Mouse (Mus musculus): ENCODE data around the gene Cbx5. TPM values are rescaled to one million over a fixed set of nuclear protein-coding genes. Genes with fewer than 3 reads are reported as not detected.
A peak's percentile ranks its signal among the peaks of the same experiment; 100 is the strongest.
"Not testable (repeated sequence)": the region's sequence is repeated elsewhere in the genome, so short reads cannot be mapped to it uniquely, and the experiment has no call there.

The Cbx5 gene
- total RNA-seq (2021): 100 to 1,000 TPM; 180 to 183 TPM

DNA sequence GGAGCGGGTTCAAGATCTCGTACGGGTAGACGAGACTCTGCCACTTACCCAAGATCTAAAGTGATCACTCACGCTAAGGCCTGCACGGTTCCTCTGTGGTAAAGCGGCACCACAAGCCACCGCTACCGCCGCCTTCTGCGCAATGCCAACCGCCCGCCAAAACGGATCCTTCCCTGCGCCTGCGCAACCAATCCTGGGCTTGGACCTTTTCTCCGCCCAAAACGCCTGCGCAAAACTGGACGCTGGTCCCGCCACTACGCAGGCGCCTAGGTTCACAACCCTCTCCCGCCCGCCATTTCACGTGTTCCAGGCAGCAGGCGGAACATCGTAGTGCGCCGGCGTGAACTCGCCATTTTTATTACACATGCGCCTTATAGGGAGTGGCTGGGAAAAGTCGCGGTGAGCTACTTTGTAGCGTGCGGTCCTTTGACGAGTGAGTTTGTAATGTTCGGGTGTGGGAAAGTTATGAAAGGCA, at the start of gene Cbx5:
Cbx5 (minus strand) TSS at position 132 of the 475 bp plus-strand sequence.
- peak; percentile 87 to 91 for DNase-seq (ENCODE audit: extremely low spot score in 1 of 2, low spot score in 1 of 2)

GRCm38 (mm10) chr15:103285778-103286417, 46.3 kb upstream of the Cbx5 start:
- no peak for DNase-seq (ENCODE audit: extremely low spot score in 1 of 2, low spot score in 1 of 2)

DNA sequence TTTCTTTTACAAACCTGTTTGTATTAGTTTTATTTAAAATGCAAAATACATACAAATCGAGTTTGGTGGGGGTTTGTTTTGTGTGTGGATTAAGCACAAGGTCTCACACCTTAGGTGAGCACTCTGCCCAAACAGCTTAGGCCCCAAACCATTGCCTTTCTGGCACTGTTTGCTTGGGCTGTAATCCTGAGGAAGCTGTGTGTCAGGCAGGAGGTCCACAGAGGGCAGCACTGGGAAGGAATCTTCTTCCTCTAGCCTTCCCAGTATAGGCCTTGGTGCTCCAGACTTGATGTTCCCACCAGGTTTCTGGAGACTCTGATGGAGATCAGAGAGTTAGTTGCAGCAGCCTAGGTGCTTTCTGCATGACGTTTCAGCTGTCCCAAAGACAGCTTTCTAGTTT, 45.0 kb upstream of the Cbx5 start:
- no peak for DNase-seq (ENCODE audit: extremely low spot score in 1 of 2, low spot score in 1 of 2)

DNA sequence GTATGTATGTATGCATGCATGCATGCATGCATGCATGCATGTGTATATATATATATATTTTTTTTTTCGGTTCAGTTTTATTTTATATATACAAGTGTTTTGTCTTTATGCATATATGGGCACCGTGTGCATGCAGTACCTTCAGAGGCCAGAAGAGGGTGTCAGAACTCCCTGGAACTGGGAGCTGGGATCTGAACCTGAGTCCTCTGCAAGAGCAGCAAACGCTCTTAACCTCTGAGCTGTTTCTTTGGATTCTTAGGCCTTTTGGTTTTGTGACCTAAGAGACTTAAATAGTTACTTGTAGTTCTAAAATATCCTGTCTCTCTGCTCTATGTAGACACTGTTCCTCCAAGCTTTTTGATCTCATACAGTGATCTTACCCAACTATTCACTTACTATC, 44.5 kb upstream of the Cbx5 start:
- DNase-seq (ENCODE audit: extremely low spot score in 1 of 2, low spot score in 1 of 2): peak in 1 of 2 experiments; percentile 47

- no peak for DNase-seq (ENCODE audit: extremely low spot score in 1 of 2, low spot score in 1 of 2)
Measured at GRCm38 (mm10) chr15:103281465-103282205, 42.0 kb upstream of the Cbx5 start.

GRCm38 (mm10) chr15:103280817-103281464, 41.3 kb upstream of the Cbx5 start:
- DNase-seq (ENCODE audit: extremely low spot score in 1 of 2, low spot score in 1 of 2): no peak

DNA sequence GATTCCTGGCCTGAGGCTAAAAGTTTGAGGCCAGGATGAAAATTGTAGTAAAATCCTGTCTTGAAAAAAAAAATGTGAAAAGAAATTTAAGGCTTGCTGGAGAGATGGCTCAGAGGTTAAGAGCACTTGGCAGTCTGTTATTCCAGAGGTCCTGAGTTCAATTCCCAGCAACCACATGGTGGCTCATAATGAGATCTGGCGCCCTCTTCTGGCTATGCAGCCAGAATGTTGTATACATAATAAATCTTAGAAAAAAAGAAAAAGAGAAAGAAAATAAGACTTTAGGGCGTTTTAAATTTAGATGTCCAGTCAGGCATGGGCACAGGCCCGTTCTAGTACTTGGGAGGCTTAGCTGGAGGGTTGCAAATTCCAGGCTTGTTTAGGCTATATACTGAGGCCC, 40.1 kb upstream of the Cbx5 start:
- no peak for DNase-seq (ENCODE audit: extremely low spot score in 1 of 2, low spot score in 1 of 2)

- no peak for DNase-seq (ENCODE audit: extremely low spot score in 1 of 2, low spot score in 1 of 2)
Measured at GRCm38 (mm10) chr15:103277949-103278348, 38.3 kb upstream of the Cbx5 start.

DNA sequence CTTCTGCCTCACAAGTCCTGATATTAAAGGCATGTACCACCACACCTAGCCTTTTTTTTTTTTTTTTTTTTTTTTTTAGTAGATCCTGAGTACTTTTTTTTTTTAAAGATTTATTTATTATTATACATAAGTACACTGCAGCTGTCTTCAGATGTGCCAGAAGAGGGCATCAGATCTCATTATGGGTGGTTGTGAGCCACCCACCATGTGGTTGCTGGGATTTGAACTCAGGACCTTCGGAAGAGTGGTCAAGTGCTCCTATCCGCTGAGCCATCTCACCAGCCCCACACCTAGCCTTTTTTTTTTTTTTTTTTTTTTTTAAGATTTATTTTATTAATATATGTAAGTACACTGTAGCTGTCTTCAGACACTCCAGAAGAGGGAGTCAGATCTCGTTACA, 36.3 kb upstream of the Cbx5 start:
- DNase-seq (ENCODE audit: extremely low spot score in 1 of 2, low spot score in 1 of 2): not testable (repeated sequence)

GRCm38 (mm10) chr15:103272419-103273279, 33.0 kb upstream of the Cbx5 start, which contains the start of gene Copz1:
Gene Copz1 (plus strand): TSS chr15:103272714.
- DNase-seq (ENCODE audit: extremely low spot score in 1 of 2, low spot score in 1 of 2): peak; percentile 82 to 89

GRCm38 (mm10) chr15:103268903-103269302, 29.3 kb upstream of the Cbx5 start:
- DNase-seq (ENCODE audit: extremely low spot score in 1 of 2, low spot score in 1 of 2): no peak

DNA sequence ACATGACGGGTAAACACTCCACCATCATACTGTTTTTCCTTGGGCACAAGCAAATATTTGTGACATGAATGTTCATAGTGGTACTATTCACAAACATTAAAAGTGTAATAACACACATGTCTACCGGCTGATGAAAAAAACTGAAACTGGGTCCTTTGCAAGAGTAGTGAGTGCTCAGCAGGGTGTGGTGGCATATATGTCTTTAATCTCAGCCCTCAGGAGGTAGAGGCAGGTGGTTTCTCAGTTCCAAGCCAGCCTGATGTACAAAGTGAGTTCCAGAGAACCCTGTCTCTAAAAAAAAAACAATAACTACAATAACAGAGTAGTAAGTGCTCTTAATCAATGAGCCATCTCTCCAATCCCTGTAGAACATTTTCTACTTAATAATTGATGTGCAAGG, 25.2 kb upstream of the Cbx5 start:
- DNase-seq (ENCODE audit: extremely low spot score in 1 of 2, low spot score in 1 of 2): no peak

- no peak for DNase-seq (ENCODE audit: extremely low spot score in 1 of 2, low spot score in 1 of 2)
Measured at GRCm38 (mm10) chr15:103259989-103260388, 20.4 kb upstream of the Cbx5 start.

DNA sequence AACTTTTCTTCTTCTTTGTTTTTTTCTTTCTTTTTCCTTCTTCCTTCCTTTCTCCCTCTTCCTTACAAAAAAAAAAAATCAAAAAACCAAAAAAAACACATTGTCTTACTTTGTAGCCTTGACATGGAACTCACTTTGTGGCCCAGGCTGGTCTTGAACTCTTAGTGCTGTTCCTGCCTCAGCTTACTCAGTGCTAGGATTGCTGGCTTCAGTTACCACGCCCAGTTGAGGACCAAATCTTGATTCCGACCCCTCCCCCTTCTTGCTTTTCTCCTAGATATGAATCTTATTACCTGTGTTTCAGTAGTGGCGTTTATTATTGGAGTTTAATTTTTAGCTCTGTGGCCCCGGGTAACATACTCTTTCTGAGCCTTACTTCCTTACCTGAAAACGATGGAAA, 19.5 kb upstream of the Cbx5 start:
- DNase-seq (ENCODE audit: extremely low spot score in 1 of 2, low spot score in 1 of 2): no peak

- DNase-seq (ENCODE audit: extremely low spot score in 1 of 2, low spot score in 1 of 2): no peak
Measured at GRCm38 (mm10) chr15:103257790-103258728, 18.4 kb upstream of the Cbx5 start, which contains the start of gene Nfe2. Gene Nfe2 (minus strand): TSS chr15:103258403.

DNA sequence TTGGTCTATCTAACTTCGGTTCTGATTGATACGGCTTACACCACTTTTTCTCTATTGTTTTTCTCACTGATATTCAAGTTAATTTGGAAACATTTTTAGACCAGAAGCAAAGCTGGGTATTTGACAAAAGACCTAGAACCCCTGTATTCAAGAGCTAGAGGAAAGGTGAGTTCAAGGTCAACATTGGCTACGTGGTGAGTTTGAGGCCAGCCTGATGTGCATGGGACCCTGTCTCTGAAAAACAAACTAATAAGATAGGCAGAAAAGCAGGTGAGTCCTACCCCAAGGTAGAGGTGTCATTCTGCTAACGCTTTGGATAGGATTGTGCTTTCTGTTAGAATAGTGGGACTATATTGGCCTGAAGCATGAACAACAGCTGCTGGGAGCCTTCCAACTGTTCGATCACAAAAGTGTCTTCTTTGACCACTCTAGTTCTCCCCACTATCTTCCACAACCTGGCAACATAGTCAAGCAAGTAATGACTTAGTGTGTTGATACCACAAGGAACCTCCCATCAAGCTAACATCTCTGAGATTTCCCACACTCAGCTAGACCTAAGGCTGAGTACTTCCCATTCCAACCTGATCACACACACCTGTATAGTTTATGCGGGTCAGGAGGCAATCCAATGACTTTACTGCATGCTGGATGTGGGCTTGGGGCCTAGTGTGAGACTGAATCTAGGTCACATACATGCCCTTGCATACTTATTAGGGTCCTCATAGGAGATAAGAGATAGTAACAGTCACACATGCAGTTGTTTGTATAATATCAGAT, 16.8 kb upstream of the Cbx5 start:
- DNase-seq (ENCODE audit: extremely low spot score in 1 of 2, low spot score in 1 of 2): no peak

GRCm38 (mm10) chr15:103255169-103255568, 15.6 kb upstream of the Cbx5 start:
- no peak for DNase-seq (ENCODE audit: extremely low spot score in 1 of 2, low spot score in 1 of 2)

- DNase-seq (ENCODE audit: extremely low spot score in 1 of 2, low spot score in 1 of 2): no peak
Measured at GRCm38 (mm10) chr15:103253352-103253751, 13.7 kb upstream of the Cbx5 start.

Measured in layer of hippocampus, postnatal 25 days (tissue).